Mouse (Mus musculus): ENCODE results near the gene Trp53bp1. TPM values are rescaled to one million over a fixed set of nuclear protein-coding genes. Genes with fewer than 3 reads are reported as not detected.

Gene Trp53bp1
- polyA plus RNA-seq, 1 experiment from 2014 or later = 5.8 TPM

- Histone ChIP-seq H3K4me1 (replicated peaks; ENCODE audit: control insufficient read depth, insufficient read depth, low read length) (no peaks in the 10 kb centered on the region), H3K27ac (ENCODE audit: low read depth, low read length) (no peak overlapping the region), H3K4me2 (replicated peaks; ENCODE audit: low read depth) (no peak overlapping the region), H3K4me3 (ENCODE audit: low read depth, low read length) (no peak overlapping the region), H3K36me3 (ENCODE audit: control insufficient read depth, insufficient read depth) (peaks cover 87% of the 10 kb centered on the region), H3K27me3 (replicated peaks; ENCODE audit: control insufficient read depth, insufficient read depth, low read length) (no peaks in the 10 kb centered on the region), H3K9me3 (ENCODE audit: control insufficient read depth) (no peaks in the 10 kb centered on the region), H3K9ac (ENCODE audit: low read depth, low read length) (no peak overlapping the region)
- 89% methylated on average over 9 of the region's 9 CpGs for WGBS
- TF ChIP-seq CTCF (IDR thresholded peaks at IDR 0.05; ENCODE audit: low read depth) = no peak
- ATAC-seq = no peak
Measured at GRCm38 (mm10) chr2:121195466-121195865, 75.7 kb downstream of the Trp53bp1 start.

DNA sequence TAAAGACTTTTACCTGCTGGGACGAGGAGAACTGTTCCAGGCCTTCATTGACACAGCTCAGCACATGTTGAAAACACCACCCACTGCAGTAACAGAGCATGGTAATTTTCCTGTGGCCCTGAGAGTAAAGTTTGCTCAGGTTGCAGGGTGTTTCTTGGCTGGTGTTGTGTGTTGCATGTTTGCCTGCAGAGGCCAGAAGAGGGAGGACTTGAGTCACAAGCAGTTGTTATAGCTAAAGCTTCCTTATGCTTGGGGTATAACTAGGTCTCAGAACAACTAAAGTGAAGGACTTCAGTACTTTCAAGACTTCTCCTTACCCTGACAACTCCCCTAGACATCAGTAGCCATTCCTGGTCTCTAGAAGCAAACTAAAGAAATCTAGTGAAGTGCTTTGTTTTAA, 82.7 kb downstream of the Trp53bp1 start:
- H3K9me3 ChIP-seq (ENCODE audit: control insufficient read depth) = no peaks in the 10 kb centered on the region
- H3K4me1 ChIP-seq (replicated peaks; ENCODE audit: control insufficient read depth, insufficient read depth, low read length) = no peaks in the 10 kb centered on the region
- H3K27ac ChIP-seq (ENCODE audit: low read depth, low read length) = no peak overlapping the region
- TF ChIP-seq CTCF (IDR thresholded peaks at IDR 0.05; ENCODE audit: low read depth) = peak; percentile 57
- H3K4me2 ChIP-seq (replicated peaks; ENCODE audit: low read depth) = no peak overlapping the region
- no peak overlapping the region for H3K4me3 ChIP-seq (ENCODE audit: low read depth, low read length)
- no peaks in the 10 kb centered on the region for H3K27me3 ChIP-seq (replicated peaks; ENCODE audit: control insufficient read depth, insufficient read depth, low read length)
- WGBS = 81% methylated on average over 1 of the region's 1 CpGs
- no peak overlapping the region for H3K9ac ChIP-seq (ENCODE audit: low read depth, low read length)
- H3K36me3 ChIP-seq (ENCODE audit: control insufficient read depth, insufficient read depth) = peaks cover 85% of the 10 kb centered on the region
- no peak for ATAC-seq

DNA sequence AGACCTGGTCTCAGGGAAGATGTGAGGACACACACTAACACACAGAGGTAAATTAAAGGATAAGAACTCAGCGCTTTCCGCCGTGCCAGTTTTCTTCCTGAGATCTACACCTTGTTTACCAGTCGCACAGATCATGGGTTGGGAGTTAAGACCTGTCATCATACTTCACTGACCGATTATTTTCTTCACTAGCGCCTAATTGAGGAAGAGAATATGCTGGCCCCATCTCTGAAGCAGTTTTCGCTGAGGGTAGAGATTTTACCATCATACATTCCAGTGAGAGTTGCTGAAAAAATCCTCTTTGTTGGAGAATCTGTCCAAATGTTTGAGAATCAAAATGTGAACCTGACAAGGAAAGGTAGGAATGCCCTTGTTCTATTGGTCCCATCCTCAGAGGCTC, 87.1 kb downstream of the Trp53bp1 start:
- no peak overlapping the region for H3K4me2 ChIP-seq (replicated peaks; ENCODE audit: low read depth)
- H3K27me3 ChIP-seq (replicated peaks; ENCODE audit: control insufficient read depth, insufficient read depth, low read length) = no peaks in the 10 kb centered on the region
- no peaks in the 10 kb centered on the region for H3K9me3 ChIP-seq (ENCODE audit: control insufficient read depth)
- H3K4me3 ChIP-seq (ENCODE audit: low read depth, low read length) = no peak overlapping the region
- TF ChIP-seq CTCF (IDR thresholded peaks at IDR 0.05; ENCODE audit: low read depth) = no peak
- H3K27ac ChIP-seq (ENCODE audit: low read depth, low read length) = no peak overlapping the region
- ATAC-seq = no peak
- H3K9ac ChIP-seq (ENCODE audit: low read depth, low read length) = no peak overlapping the region
- peaks cover 57% of the 10 kb centered on the region for H3K36me3 ChIP-seq (ENCODE audit: control insufficient read depth, insufficient read depth)
- 95% methylated on average over 7 of the region's 7 CpGs for WGBS
- no peaks in the 10 kb centered on the region for H3K4me1 ChIP-seq (replicated peaks; ENCODE audit: control insufficient read depth, insufficient read depth, low read length)

DNA sequence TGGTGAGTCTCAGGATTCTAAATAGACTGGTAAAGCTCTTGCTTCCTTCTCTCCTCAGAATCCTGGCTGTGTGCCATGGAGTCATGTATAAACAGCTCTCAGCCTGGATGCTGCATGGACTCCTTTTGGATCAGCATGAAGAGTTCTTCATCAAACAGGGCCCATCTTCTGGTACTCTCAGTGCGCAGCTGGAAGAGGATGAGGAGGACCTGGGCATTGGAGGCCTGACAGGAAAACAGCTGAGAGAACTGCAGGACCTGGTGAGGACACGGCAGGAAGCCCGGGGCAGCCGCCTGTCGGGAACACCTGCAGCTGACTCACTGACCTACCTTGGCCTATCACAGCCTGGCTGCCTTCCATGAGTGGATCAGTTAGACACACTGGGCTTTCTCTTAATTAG, 87.8 kb downstream of the Trp53bp1 start:
- Histone ChIP-seq H3K4me2 (replicated peaks; ENCODE audit: low read depth) (no peak overlapping the region), H3K27me3 (replicated peaks; ENCODE audit: control insufficient read depth, insufficient read depth, low read length) (no peaks in the 10 kb centered on the region), H3K36me3 (ENCODE audit: control insufficient read depth, insufficient read depth) (peaks cover 53% of the 10 kb centered on the region), H3K9me3 (ENCODE audit: control insufficient read depth) (no peaks in the 10 kb centered on the region), H3K4me3 (ENCODE audit: low read depth, low read length) (no peak overlapping the region), H3K4me1 (replicated peaks; ENCODE audit: control insufficient read depth, insufficient read depth, low read length) (no peaks in the 10 kb centered on the region), H3K9ac (ENCODE audit: low read depth, low read length) (no peak overlapping the region), H3K27ac (ENCODE audit: low read depth, low read length) (no peak overlapping the region)
- WGBS = 70% methylated on average over 5 of the region's 5 CpGs
- ATAC-seq = no peak
- no peak for TF ChIP-seq CTCF (IDR thresholded peaks at IDR 0.05; ENCODE audit: low read depth)

GRCm38 (mm10) chr2:121178828-121179479, 92.3 kb downstream of the Trp53bp1 start:
- 93% methylated on average over 3 of the region's 3 CpGs for WGBS
- peak; percentile 36 for TF ChIP-seq CTCF (IDR thresholded peaks at IDR 0.05; ENCODE audit: low read depth)
- Histone ChIP-seq H3K9me3 (ENCODE audit: control insufficient read depth) (no peaks in the 10 kb centered on the region), H3K9ac (ENCODE audit: low read depth, low read length) (no peak overlapping the region), H3K4me2 (replicated peaks; ENCODE audit: low read depth) (no peak overlapping the region), H3K4me3 (ENCODE audit: low read depth, low read length) (no peak overlapping the region), H3K4me1 (replicated peaks; ENCODE audit: control insufficient read depth, insufficient read depth, low read length) (no peaks in the 10 kb centered on the region), H3K27ac (ENCODE audit: low read depth, low read length) (no peak overlapping the region), H3K36me3 (ENCODE audit: control insufficient read depth, insufficient read depth) (peaks cover 48% of the 10 kb centered on the region), H3K27me3 (replicated peaks; ENCODE audit: control insufficient read depth, insufficient read depth, low read length) (no peaks in the 10 kb centered on the region)
- ATAC-seq = no peak

- Histone ChIP-seq H3K9me3 (ENCODE audit: control insufficient read depth) (no peaks in the 10 kb centered on the region), H3K9ac (ENCODE audit: low read depth, low read length) (peak within 1 kb of the TSS; percentile 90), H3K4me1 (replicated peaks; ENCODE audit: control insufficient read depth, insufficient read depth, low read length) (peaks cover 6% of the 10 kb centered on the region), H3K4me2 (replicated peaks; ENCODE audit: low read depth) (peak within 1 kb of the TSS; percentile 81), H3K36me3 (ENCODE audit: control insufficient read depth, insufficient read depth) (peaks cover 34% of the 10 kb centered on the region), H3K27me3 (replicated peaks; ENCODE audit: control insufficient read depth, insufficient read depth, low read length) (no peaks in the 10 kb centered on the region), H3K4me3 (ENCODE audit: low read depth, low read length) (peak within 1 kb of the TSS; percentile 83), H3K27ac (ENCODE audit: low read depth, low read length) (peak within 1 kb of the TSS; percentile 90)
- TF ChIP-seq CTCF (IDR thresholded peaks at IDR 0.05; ENCODE audit: low read depth) = peak; percentile 56
- ATAC-seq = peak; percentile 95
- under 1% methylated on average over 65 of the region's 66 CpGs for WGBS
Measured at GRCm38 (mm10) chr2:121170980-121171742, 100.0 kb downstream of the Trp53bp1 start, which contains the start of gene Zscan29. Zscan29 (minus strand) TSS chr2:121171125.
